Mouse (Mus musculus): ENCODE data around the gene Rasgef1b.
"Not testable (repeated sequence)": the region's sequence is repeated elsewhere in the genome, so short reads cannot be mapped to it uniquely, and the experiment has no call there.

DNA sequence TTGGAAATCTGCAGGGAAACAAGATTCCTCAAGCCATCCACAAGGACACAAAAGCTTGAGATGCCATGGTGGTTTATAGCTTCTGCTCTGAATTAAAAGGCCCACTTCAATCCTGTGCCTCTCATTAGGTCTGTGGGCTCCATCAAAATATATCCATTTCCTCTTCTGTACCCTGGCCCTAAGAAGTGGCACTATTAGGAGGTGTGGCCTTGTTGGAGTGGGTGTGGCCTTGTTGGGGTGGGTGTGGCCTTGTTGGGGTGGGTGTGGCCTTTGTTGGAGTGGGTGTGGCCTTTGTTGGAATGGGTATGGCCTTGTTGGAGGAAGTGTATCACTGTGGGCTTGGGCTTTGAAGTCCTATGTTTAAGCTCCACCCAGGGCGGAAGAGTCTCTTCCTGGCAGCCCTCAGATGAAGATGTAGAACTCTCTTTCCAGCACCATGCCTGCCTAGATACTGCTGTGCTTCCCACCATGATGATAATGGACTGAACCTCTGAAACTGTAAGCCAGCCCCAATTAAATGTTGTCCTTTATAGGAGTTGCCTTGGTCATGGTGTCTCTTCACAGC, 512.2 kb downstream of the Rasgef1b start:
- not testable (repeated sequence) for TF ChIP-seq POLR2A (IDR thresholded peaks at IDR 0.05; ENCODE audit: insufficient read length, low read depth); REST (IDR thresholded peaks at IDR 0.05; ENCODE audit: insufficient read depth, insufficient read length); MYOG (IDR thresholded peaks at IDR 0.05; ENCODE audit: control insufficient read depth in 1 of 3, insufficient read depth in 1 of 3, insufficient read length in 2 of 3, low read depth in 2 of 3); CEBPB (IDR thresholded peaks at IDR 0.05; ENCODE audit: insufficient read depth, poor library complexity, severe bottlenecking); SRF (IDR thresholded peaks at IDR 0.05; ENCODE audit: control insufficient read depth, insufficient read length, low read depth); E2F4 (IDR thresholded peaks at IDR 0.05; ENCODE audit: insufficient read depth); USF1 (IDR thresholded peaks at IDR 0.05; ENCODE audit: low read depth)
